Mouse (Mus musculus) hindbrain, embryonic 16.5 days (tissue): Measurements from ENCODE around the gene Olfr92. TPM values are rescaled to one million over a fixed set of nuclear protein-coding genes. Genes with fewer than 3 reads are reported as not detected.

ENCODE experiments used
- ATAC-seq: fragments of 200-750 bp; cut with Nextera tagmentation; 2 replicates; pipeline ENCODE4 v1.8.0; 2017; ENCODE audit warnings: moderate TSS enrichment, moderate library complexity
- H3K27ac ChIP-seq: fragments of 300-500 bp; sonication (generic); 2 replicates; pipeline ENCODE4 v1.5.1; 2014; ENCODE audit warnings: low read depth, mild to moderate bottlenecking, control low read depth, low read length, moderate library complexity
- H3K27me3 ChIP-seq: fragments of 300-500 bp; sonication (generic); replicated peaks from 2 replicates; pipeline ENCODE4 v1.6.1; 2014; ENCODE audit warnings: low read length; ENCODE audit not compliant: control insufficient read depth, insufficient read depth
- H3K36me3 ChIP-seq: fragments of 300-500 bp; sonication (generic); 2 replicates; pipeline ENCODE4 v1.6.1; 2014; ENCODE audit warnings: mild to moderate bottlenecking, low read length, moderate library complexity, mixed read lengths; ENCODE audit not compliant: control insufficient read depth, insufficient read depth
- H3K4me1 ChIP-seq: fragments of 300-500 bp; sonication (generic); 2 replicates; pipeline ENCODE4 v1.6.1; 2014; ENCODE audit warnings: low read depth, low read length; ENCODE audit not compliant: control insufficient read depth, insufficient read depth
- H3K4me2 ChIP-seq: fragments of 300-500 bp; sonication (generic); 2 replicates; pipeline ENCODE4 v1.6.1; 2014; ENCODE audit warnings: mild to moderate bottlenecking, low read length, control low read depth, moderate library complexity
- H3K4me3 ChIP-seq: fragments of 300-500 bp; sonication (generic); 2 replicates; pipeline ENCODE4 v1.5.1; 2014; ENCODE audit warnings: mild to moderate bottlenecking, low read length, control low read depth, moderate library complexity
- H3K9ac ChIP-seq: fragments of 300-500 bp; sonication (generic); 2 replicates; pipeline ENCODE4 v1.6.1; 2014; ENCODE audit warnings: low read depth, mild to moderate bottlenecking, control low read depth, low read length, moderate library complexity
- H3K9me3 ChIP-seq: fragments of 300-500 bp; sonication (generic); 2 replicates; pipeline ENCODE4 v1.6.1; 2014; ENCODE audit warnings: mild to moderate bottlenecking, low read length, moderate library complexity; ENCODE audit not compliant: control insufficient read depth
- WGBS: fragments of 180-500 bp; shearing (Covaris S2); extraction: QIAGEN DNeasy Blood & Tissue Kit; methylation state at CpG from one replicate; pipeline ENCODE4 v1.1.7; 2014; 5-methylcytosine and 5-hydroxymethylcytosine counted together
- polyA plus RNA-seq: library from polyadenylated mRNA; unstranded; fragments of >200 nt; fragmentation: Nextera tagmentation; extraction: Ambion mirVana; gene quantifications from 2 replicates; pipeline ENCODE4 v1.2.1, GENCODE M21; 2015

Gene Olfr92
- polyA plus RNA-seq, 1 experiment from 2014 or later = not detected

DNA sequence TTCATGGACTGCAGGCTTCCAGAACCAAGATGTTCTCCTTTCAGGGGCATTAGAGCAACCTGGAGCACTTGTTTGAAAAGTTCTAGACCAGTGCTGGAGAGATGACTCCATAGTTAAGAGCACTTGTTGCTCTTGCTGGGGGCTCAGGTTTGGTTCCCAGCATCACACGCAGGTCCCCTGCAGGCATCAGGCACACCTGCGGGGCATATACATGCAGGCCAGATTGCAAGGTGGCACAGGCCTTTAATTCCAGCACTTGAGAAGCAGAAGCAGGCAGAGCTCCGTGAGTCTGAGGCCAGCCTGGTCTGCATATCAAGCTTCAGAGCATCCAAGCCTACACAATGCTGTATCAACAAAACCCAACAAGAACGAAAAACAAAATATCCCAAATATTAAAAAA lies 38.2 kb downstream of the Olfr92 start:
- Histone ChIP-seq H3K27me3 (no peaks in the 10 kb centered on the region), H3K4me3 (no peak overlapping the region), H3K27ac (no peak overlapping the region), H3K4me2 (no peak overlapping the region), H3K9ac (no peak overlapping the region), H3K4me1 (peaks cover 2% of the 10 kb centered on the region), H3K36me3 (peaks cover 2% of the 10 kb centered on the region; the same call in 1 of the 2 replicates), H3K9me3 (no peaks in the 10 kb centered on the region)
- ATAC-seq = no peak
- 90% methylated on average over 4 of the region's 4 CpGs for WGBS

DNA sequence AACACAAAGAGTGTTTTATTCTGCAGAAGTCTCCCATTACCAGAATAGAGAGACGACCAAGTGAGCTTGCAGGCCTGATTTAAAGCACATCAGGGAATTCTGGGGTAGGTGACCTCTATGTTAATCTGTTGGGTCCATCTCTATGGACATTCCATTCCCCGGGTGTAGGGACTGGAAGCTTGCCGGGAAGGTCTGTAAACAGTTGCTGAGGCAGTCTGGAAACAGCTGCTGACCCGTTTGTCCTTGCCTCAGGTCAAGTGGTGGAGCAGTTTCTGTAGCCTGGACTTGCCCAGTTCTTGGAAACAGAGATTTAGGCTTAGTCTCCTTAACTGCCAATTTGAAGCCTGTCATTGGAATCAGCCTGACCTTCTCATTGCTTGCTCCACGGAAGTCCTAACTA lies 39.8 kb downstream of the Olfr92 start:
- Histone ChIP-seq H3K9me3 (no peaks in the 10 kb centered on the region), H3K4me3 (no peak overlapping the region), H3K4me1 (peaks cover 2% of the 10 kb centered on the region), H3K27ac (no peak overlapping the region), H3K4me2 (no peak overlapping the region), H3K36me3 (peaks cover 4% of the 10 kb centered on the region; the same call in 1 of the 2 replicates), H3K9ac (no peak overlapping the region), H3K27me3 (no peaks in the 10 kb centered on the region)
- WGBS = 30% methylated on average over 5 of the region's 5 CpGs
- ATAC-seq = no peak

DNA sequence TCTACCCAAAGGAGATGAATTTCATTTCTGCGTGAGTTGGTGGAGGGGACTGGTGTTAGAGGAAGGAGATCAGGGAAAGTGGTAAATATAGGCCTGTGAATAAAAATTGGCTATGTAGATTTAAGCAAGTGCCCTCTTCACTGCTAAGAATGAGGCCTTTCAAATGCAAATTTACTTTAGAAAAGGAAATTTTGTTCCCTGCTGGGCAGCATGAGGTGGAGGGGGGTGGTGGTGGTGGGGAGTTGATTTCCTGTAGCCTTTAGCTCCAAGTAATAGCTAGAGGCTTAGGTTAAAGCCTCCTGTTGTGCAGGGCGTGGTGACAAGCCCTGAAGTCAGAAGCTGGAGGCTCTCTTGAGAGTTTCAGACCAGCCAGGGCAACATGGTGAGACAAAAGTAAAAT lies 40.9 kb downstream of the Olfr92 start:
- H3K36me3 ChIP-seq = peaks cover 4% of the 10 kb centered on the region; the same call in 1 of the 2 replicates
- 6% methylated on average over 2 of the region's 2 CpGs for WGBS
- no peak overlapping the region for H3K4me3 ChIP-seq
- no peaks in the 10 kb centered on the region for H3K9me3 ChIP-seq
- H3K4me1 ChIP-seq = peaks cover 2% of the 10 kb centered on the region
- no peaks in the 10 kb centered on the region for H3K27me3 ChIP-seq
- H3K4me2 ChIP-seq = no peak overlapping the region
- ATAC-seq = no peak
- H3K27ac ChIP-seq = no peak overlapping the region
- no peak overlapping the region for H3K9ac ChIP-seq

DNA sequence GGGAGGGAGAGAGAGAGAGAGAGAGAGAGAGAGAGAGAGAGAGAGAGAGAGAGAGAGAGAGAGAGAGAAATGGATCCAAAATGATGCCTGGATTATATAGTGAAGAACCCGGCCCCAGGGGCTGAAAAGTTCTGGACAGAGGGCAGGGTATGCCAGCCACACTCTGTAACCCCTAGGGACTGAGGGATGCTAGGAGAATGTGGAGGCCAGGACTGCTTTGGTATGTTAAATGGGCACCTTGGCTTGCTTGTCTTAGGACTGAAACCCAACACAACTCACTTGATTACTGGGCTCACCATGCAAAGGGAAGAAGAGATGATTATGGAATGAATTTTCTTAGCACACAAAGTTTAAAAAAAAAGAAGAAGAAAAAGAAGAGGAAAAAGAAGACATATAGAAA lies 41.7 kb downstream of the Olfr92 start:
- WGBS = 7% methylated on average over 1 of the region's 1 CpGs
- Histone ChIP-seq H3K9me3 (no peaks in the 10 kb centered on the region), H3K4me1 (peaks cover 2% of the 10 kb centered on the region), H3K27me3 (no peaks in the 10 kb centered on the region), H3K27ac (no peak overlapping the region), H3K36me3 (peaks cover 4% of the 10 kb centered on the region; the same call in 1 of the 2 replicates), H3K4me2 (no peak overlapping the region), H3K4me3 (no peak overlapping the region), H3K9ac (no peak overlapping the region)
- no peak for ATAC-seq

DNA sequence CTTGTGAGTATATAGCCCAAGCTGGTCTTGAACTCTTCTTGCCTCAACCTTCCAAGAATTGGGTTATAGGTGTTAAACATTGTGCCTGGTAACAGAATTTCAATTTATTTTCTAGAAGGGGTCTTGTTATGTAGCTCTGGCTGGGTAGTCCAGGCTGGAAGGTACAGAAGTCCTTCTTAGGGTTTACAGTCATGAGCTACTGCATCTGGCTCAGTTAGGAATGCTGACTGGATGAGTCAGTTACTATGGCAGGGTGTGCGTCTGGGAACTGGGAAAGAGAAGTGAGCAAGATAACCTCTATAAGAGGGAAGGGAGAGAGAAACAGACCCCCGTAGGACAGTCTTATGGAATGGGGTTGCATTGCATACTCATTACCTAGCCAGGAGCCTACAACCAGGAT lies 44.1 kb downstream of the Olfr92 start:
- Histone ChIP-seq H3K36me3 (peaks cover 12% of the 10 kb centered on the region), H3K9me3 (no peaks in the 10 kb centered on the region), H3K9ac (no peak overlapping the region), H3K27ac (no peak overlapping the region), H3K4me3 (no peak overlapping the region), H3K4me1 (peaks cover 2% of the 10 kb centered on the region), H3K27me3 (no peaks in the 10 kb centered on the region), H3K4me2 (no peak overlapping the region)
- no peak for ATAC-seq
- 85% methylated on average over 2 of the region's 2 CpGs for WGBS

DNA sequence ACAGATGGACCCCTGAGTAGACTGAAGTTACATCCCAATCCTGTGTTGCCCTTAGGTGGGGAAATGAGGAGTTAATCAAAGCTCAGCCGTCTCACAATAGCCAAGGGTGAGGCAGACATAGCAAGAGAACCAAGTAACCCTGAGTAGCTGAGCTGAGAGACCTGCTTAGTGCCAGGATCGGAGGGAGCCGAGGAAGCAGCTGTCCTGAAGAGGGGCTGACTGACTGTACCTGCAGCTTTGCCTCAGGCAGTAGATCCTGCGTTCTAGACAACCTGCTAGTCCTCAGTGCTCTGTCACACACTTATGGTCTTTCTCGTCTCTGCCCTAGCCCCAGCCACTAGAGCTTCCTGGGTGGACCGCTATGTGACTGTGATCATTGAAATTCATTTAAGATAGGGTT lies 44.7 kb downstream of the Olfr92 start:
- Histone ChIP-seq H3K9me3 (no peaks in the 10 kb centered on the region), H3K36me3 (peaks cover 17% of the 10 kb centered on the region), H3K27me3 (no peaks in the 10 kb centered on the region), H3K4me3 (no peak overlapping the region), H3K27ac (no peak overlapping the region), H3K9ac (no peak overlapping the region), H3K4me2 (no peak overlapping the region), H3K4me1 (peaks cover 2% of the 10 kb centered on the region)
- 91% methylated on average over 6 of the region's 6 CpGs for WGBS
- ATAC-seq = no peak

DNA sequence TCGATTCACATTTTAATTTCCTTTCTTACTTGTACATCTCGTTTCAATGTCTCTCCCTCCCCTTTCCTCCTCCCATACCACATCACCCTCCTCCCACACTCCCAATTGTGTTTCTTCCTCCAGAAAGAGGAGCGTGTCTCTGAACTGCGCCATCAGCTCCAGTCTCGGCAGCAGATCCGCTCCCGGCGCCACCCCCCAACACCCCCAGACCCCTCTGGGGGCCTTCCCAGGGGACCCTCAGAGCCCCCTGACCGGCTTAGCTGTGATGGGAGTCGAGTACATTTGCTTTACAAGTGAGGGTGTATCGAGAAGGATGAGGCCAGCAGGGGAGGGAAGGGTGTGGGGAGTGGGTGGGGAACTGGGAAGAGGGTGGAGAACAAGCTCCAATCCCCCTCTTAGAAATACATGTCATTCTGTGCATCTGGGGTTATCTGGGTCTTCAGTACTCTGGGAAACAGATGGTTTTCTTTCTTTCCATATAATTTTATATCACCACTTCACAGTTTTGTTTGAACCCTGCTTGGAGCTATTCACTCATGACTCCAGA lies 47.1 kb downstream of the Olfr92 start:
- no peaks in the 10 kb centered on the region for H3K9me3 ChIP-seq
- no peaks in the 10 kb centered on the region for H3K4me1 ChIP-seq
- WGBS = 35% methylated on average over 11 of the region's 11 CpGs
- H3K27me3 ChIP-seq = no peaks in the 10 kb centered on the region
- no peak overlapping the region for H3K4me2 ChIP-seq
- ATAC-seq = no peak
- H3K36me3 ChIP-seq = peaks cover 35% of the 10 kb centered on the region
- H3K4me3 ChIP-seq = no peak overlapping the region
- H3K27ac ChIP-seq = peak overlapping the region; percentile 21; the same call in 1 of the 2 replicates
- 0 out of 2 replicates have a peak overlapping the region, but pooled peaks have one; percentile 20 for H3K9ac ChIP-seq

DNA sequence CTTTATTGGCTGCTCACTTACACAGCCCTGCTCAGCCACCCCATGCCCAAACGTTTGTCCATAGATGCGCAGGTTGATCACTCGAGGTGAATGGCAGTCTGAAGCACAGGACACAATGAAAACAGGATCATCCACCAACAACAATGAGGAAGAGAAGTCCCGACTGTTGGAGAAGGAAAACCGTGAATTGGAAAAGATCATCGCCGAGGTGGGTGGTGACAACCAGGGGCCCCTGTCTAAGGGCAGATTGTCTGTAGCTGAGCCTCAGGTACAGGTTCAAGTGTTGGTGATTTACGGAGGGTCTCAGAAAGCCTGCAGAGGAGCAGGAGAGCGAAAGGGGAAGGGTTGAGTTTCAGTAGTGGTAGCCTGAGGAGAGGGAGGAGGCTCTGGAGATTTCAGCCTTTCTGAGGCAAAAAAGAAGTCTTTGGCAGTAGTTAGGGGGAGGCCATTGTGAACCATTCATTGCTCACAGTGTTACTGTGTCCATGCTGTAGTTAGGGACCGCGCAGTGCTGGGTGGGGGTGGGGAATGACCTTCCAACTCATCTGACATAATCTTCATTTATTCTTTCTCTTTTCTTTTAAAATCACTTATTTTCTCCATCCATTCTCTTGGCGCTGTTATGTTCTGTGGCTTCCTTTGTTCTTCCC lies 47.7 kb downstream of the Olfr92 start:
- ATAC-seq = peak; percentile 61
- no peaks in the 10 kb centered on the region for H3K9me3 ChIP-seq
- H3K4me3 ChIP-seq = no peak overlapping the region
- H3K9ac ChIP-seq = 0 out of 2 replicates have a peak overlapping the region, but pooled peaks have one; percentile 6
- no peaks in the 10 kb centered on the region for H3K27me3 ChIP-seq
- WGBS = 45% methylated on average over 12 of the region's 12 CpGs
- H3K27ac ChIP-seq = peak overlapping the region; percentile 21; the same call in 1 of the 2 replicates
- peaks cover 41% of the 10 kb centered on the region for H3K36me3 ChIP-seq
- H3K4me2 ChIP-seq = no peak overlapping the region
- H3K4me1 ChIP-seq = no peaks in the 10 kb centered on the region

DNA sequence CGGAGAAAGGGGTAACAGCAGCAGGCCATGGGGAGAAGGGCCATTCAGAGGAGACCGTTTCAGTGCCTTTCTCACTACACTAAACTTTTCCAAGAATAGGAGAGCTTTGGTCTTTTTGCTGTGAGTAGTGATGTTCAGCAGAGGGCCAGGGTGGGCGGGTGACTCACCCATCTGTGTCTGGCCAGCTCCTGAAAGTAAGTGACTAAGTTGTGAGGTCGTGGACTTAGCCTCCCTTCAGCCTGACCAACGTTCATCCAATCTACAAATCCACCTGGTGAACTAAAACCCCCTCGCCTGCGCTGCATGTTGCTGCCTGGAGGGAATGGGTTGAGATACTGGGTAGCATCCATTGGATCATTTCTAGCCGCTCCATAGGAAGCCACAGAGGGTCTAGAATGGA lies 49.8 kb downstream of the Olfr92 start:
- H3K4me3 ChIP-seq = no peak overlapping the region
- no peaks in the 10 kb centered on the region for H3K4me1 ChIP-seq
- peaks cover 52% of the 10 kb centered on the region for H3K36me3 ChIP-seq
- no peak overlapping the region for H3K4me2 ChIP-seq
- no peak overlapping the region for H3K27ac ChIP-seq
- H3K27me3 ChIP-seq = no peaks in the 10 kb centered on the region
- WGBS = 89% methylated on average over 8 of the region's 8 CpGs
- no peak overlapping the region for H3K9ac ChIP-seq
- no peak for ATAC-seq
- H3K9me3 ChIP-seq = no peaks in the 10 kb centered on the region
